Mouse (Mus musculus) ZHBTc4 (cell line): ENCODE measurements around the gene Pnlip.

ENCODE experiments used
- DNase-seq: peaks from one replicate; pipeline ENCODE4 v3.0.0-alpha.2; 2011; ENCODE audit warnings: low read depth, low spot score

Pnlip gene

GRCm38 (mm10) chr19:58726551-58726950 is 74.3 kb downstream of the Pnlip start:
- DNase-seq: no peak

GRCm38 (mm10) chr19:58727756-58728155 is 75.5 kb downstream of the Pnlip start:
- no peak for DNase-seq

DNA sequence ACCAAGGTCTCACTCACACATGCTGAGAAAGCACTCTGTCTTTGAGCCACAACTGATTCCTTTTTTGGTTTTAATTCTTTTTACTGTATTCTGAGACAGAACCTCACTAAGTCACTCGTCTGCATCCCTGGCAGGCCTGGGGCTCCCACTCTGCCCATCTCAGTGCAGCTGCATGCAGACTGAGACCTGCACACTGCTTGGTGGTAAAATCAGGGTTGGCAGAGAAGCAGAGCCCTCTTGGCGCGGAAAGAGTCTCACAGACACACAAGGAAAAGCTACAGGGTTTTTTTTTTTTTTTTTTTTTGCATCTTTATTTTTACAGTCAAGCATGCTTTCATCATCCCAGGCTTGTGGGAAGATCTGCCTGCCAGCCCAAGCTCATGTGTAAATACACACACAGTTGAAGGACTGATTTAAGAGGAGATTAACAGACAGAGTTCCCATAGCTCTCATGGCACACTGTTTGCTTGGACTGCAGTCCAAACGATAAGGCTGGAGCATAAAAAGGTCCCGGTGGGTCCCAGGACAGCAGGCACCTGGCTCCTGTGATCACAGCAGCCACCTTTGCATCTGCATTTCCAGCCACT is 76.2 kb downstream of the Pnlip start, which contains the start of gene Pnliprp1:
TSS of gene Pnliprp1 (plus strand) at position 443 of the 587 bp plus-strand sequence.
- DNase-seq: no peak
